Mouse (Mus musculus) olfactory bulb, adult 2 months (tissue): ENCODE results near the gene Fubp3. TPM values are rescaled to one million over a fixed set of nuclear protein-coding genes. Genes with fewer than 3 reads are reported as not detected.

ENCODE experiments used
- H3K27ac ChIP-seq: fragments of 200-500 bp; 2 replicates; pipeline ENCODE4 v1.5.1; 2012; ENCODE audit warnings: low read depth, low read length; ENCODE audit not compliant: insufficient read depth
- H3K4me1 ChIP-seq: fragments of 200-500 bp; 2 replicates; pipeline ENCODE4 v1.6.1; 2012; ENCODE audit warnings: low read length; ENCODE audit not compliant: control insufficient read depth, insufficient read depth
- H3K4me3 ChIP-seq: fragments of 200-500 bp; 2 replicates; pipeline ENCODE4 v1.5.1; 2012; ENCODE audit warnings: mild to moderate bottlenecking, low read depth, low read length, moderate library complexity; ENCODE audit not compliant: insufficient read depth
- CTCF ChIP-seq: fragments of 200-500 bp; IDR thresholded peaks from 2 replicates; pipeline ENCODE4 v1.5.1; 2012; ENCODE audit warnings: low read depth, mild to moderate bottlenecking, low read length, moderate library complexity; ENCODE audit not compliant: insufficient read depth
- POLR2A ChIP-seq: fragments of 200-500 bp; IDR thresholded peaks from 2 replicates; pipeline ENCODE4 v1.6.1; 2012; ENCODE audit warnings: mild to moderate bottlenecking, low read depth, low read length, moderate library complexity; ENCODE audit not compliant: insufficient read depth
- WGBS: fragments of 180-500 bp; shearing (Covaris S2); methylation state at CpG from one replicate; pipeline ENCODE4 v1.1.7; 2018; 5-methylcytosine and 5-hydroxymethylcytosine counted together
- polyA plus RNA-seq: library from polyadenylated mRNA; stranded (reverse); fragments of >200 nt; gene quantifications from 2 replicates; pipeline ENCODE4 v1.2.4, GENCODE M21; 2012; ENCODE audit warnings: low replicate concordance; ENCODE audit not compliant: missing spikeins, insufficient read depth, insufficient read length

Fubp3 gene
- polyA plus RNA-seq, 1 experiment, result not detected

DNA sequence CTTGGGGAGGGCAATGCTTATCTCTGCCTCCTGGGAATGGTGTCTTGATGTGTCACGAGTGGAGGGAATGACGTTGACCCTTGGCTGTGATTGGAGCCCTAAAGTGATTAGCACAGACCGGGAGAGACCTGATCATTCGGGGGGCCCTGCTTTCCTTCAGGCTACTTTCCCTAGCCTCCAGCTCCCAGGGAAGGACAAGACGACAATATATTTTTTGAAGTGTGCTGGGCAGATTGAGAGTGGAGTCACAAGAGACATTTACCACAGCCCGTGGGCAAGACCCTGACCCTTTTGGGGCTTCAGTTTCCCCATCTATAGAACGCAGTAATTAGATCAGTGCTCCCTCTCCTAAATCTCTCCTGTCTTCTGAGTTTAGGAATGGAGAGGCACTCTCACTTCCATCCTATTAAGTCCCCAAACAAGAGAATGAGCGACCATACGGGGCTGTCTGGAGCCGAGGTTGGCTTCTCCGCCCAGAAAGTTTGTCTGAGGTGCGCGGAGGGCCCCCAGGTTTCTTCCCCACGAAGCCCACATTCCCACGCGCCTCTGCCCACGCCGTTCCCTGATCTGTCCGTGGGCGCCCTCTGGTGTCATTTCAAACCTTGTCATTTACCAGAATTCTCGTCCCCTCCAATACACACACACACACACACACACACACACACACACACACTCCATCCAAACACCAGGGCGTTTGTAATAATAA is 82.6 kb downstream of the Fubp3 start:
- Histone ChIP-seq H3K27ac (no peak overlapping the region), H3K4me3 (peak overlapping the region; percentile 73), H3K4me1 (peaks cover 8% of the 10 kb centered on the region)
- 7% methylated on average over 22 of the region's 22 CpGs for WGBS
- TF ChIP-seq POLR2A (no peak), CTCF (peak; percentile 51; the same call in 1 of the 2 replicates)

DNA sequence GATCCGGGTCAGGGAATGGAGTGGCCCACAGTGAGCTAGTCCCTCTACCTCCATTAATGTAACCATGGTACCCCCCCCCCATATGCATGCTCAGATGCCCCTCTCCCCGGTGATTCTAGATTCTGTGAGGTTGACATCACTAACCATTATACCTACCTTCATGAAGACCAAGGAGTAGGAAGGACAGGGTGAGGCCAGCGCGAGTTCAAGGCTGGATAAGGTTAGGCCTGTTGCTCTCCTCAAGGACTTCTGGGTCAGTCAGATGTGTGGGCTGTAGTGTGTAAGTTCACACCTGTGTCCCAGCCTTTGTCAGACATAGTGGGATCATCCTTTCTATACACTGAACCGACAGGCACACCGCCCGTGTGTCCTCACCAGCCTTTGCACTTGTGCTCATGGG is 83.9 kb downstream of the Fubp3 start:
- no peak overlapping the region for H3K4me3 ChIP-seq
- peaks cover 8% of the 10 kb centered on the region for H3K4me1 ChIP-seq
- TF ChIP-seq CTCF (no peak), POLR2A (no peak)
- no peak overlapping the region for H3K27ac ChIP-seq
- WGBS, result 86% methylated on average over 7 of the region's 7 CpGs

DNA sequence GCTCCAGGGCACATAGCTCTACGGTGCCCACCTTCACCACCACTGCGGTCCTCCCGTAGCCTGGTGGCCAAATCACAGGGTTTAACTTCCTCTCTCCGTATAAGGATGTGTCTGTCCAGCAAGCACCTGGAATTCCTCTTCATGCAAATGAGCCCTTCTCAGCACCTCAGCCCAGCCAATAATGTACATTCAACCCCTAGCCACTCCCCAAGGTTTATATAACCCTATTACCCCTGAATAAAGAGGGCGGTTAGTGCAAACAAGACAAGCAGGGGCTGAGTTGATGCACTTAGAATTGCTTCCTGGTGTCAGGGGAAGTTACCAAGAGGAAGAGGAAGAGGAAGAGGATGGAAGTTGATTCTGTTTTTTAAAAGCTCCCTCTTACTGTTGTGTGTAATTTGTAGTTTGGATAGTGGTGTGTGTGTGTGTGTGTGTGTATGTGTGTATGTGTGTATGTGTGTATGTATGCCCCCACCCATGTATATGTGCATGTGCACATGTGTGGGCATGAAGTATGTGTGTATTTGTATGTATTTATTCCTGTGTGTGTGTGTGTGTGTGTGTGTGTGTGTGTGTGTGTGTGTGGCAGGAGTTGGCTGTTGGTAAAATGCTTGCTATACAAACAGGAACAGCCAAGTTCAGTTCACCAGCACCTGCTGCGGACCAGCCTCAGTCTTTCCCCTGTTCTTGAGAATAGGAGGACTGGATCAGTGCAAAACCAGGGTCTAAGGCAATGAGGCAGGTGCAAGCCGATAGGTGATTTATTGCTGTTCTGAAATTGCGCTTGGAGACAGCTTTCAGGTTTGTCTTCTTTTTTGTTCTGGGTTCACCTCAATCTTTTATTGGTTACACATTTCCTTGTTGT is 90.7 kb downstream of the Fubp3 start:
- H3K4me1 ChIP-seq, result no peaks in the 10 kb centered on the region
- WGBS, result 66% methylated on average over 8 of the region's 8 CpGs
- no peak for TF ChIP-seq POLR2A
- H3K4me3 ChIP-seq, result no peak overlapping the region
- no peak overlapping the region for H3K27ac ChIP-seq

DNA sequence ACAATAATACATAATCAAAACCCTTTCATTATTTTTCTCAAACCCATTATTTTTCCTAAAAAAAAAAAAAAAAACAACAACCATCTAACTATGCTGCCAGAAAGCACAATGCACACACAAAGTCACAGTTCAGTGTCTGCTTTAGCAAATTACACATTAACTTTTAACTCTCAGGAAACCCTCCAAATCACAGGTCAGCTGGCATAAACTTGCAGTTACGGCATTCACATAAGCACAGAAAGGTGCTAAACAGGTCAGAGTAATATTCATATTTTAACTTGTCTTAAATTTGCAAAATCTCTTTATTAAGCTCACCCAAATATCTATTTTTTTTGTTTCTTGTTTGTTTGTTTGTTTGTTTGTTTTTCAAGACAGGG is 91.3 kb downstream of the Fubp3 start:
- TF ChIP-seq POLR2A (no peak), CTCF (no peak)
- no peak overlapping the region for H3K27ac ChIP-seq
- no peak overlapping the region for H3K4me3 ChIP-seq
- WGBS, result 86% methylated on average over 1 of the region's 1 CpGs
- H3K4me1 ChIP-seq, result no peaks in the 10 kb centered on the region

Other genes starting within 250 kb of the Fubp3 start
- not detected in 2 replicates for gene Ass1, start 102.4 kb upstream of the Fubp3 start, polyA plus RNA-seq
- not detected in 2 replicates for gene Prdm12, start 67.4 kb downstream of the Fubp3 start, polyA plus RNA-seq
- not detected in 2 replicates for gene Exosc2, start 98.1 kb downstream of the Fubp3 start, polyA plus RNA-seq
- not detected in 2 replicates for gene Abl1, start 115.7 kb downstream of the Fubp3 start, polyA plus RNA-seq
- not detected in 2 replicates for gene Qrfp, start 237.9 kb downstream of the Fubp3 start, polyA plus RNA-seq